Mouse (Mus musculus) heart, adult 2 months (tissue): ENCODE data around the gene Alad.

Experiments
- CTCF ChIP-seq: fragments of 200-600 bp; IDR thresholded peaks from 2 replicates; pipeline ENCODE4 v1.8.1; 2022; ENCODE audit warnings: antibody characterized with exemption, mild to moderate bottlenecking, moderate library complexity
- POLR2A ChIP-seq: fragments of 200-500 bp; IDR thresholded peaks from 2 replicates; pipeline ENCODE4 v1.6.1; 2011; ENCODE audit warnings: mild to moderate bottlenecking, low read depth, low read length, control low read depth; ENCODE audit not compliant: insufficient read depth

DNA sequence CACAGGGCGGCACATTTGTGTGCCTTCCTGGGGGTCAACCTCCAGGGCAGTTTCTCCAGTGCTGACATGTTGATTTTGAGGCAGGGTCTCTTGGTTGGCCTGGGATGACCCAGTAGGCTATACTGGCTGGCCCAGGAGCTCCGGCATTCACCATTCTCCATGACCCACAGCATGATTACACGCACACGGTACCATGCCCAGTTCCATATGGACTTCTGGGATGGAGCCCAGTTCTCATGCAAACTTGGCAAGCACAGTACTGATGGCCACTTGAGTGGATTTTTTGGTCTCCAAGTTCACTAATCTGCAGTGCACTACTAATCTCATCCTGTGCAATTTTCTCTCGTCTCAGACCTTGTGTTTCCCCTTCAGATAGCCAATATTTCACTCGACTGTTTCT is 48.0 kb upstream of the Alad start:
- TF ChIP-seq POLR2A (no peak), CTCF (no peak)
